Mouse (Mus musculus) testis, adult 2 months (tissue): ENCODE data around the gene Rab28. TPM values are rescaled to one million over a fixed set of nuclear protein-coding genes. Genes with fewer than 3 reads are reported as not detected.

Source experiments
- H3K27ac ChIP-seq: fragments of 200-500 bp; 2 replicates; pipeline ENCODE4 v1.5.1; 2012; ENCODE audit warnings: low read depth, low read length; ENCODE audit not compliant: control insufficient read depth, insufficient read depth
- H3K27me3 ChIP-seq: fragments of 200-500 bp; 2 replicates; pipeline ENCODE4 v1.6.1; 2012; ENCODE audit warnings: mild to moderate bottlenecking, low read length, moderate library complexity; ENCODE audit not compliant: control insufficient read depth, insufficient read depth
- H3K36me3 ChIP-seq: fragments of 200-500 bp; 2 replicates; pipeline ENCODE4 v1.6.1; 2012; ENCODE audit warnings: mild to moderate bottlenecking, low read length; ENCODE audit not compliant: control insufficient read depth, insufficient read depth
- H3K4me1 ChIP-seq: fragments of 200-500 bp; 2 replicates; pipeline ENCODE4 v1.6.1; 2012; ENCODE audit warnings: low read length; ENCODE audit not compliant: control insufficient read depth, insufficient read depth
- H3K4me3 ChIP-seq: fragments of 200-500 bp; 2 replicates; pipeline ENCODE4 v1.5.1; 2012; ENCODE audit warnings: low read depth, mild to moderate bottlenecking, low read length, moderate library complexity, mixed read lengths; ENCODE audit not compliant: control insufficient read depth
- POLR2A ChIP-seq: fragments of 200-500 bp; IDR thresholded peaks from 2 replicates; pipeline ENCODE4 v1.6.1; 2012; ENCODE audit warnings: low read depth, mild to moderate bottlenecking, inconsistent platforms, low read length, moderate library complexity; ENCODE audit not compliant: control insufficient read depth
- polyA plus RNA-seq: library from polyadenylated mRNA; depleted of rRNA; stranded (reverse); fragments of >200 nt; gene quantifications from 2 replicates; pipeline ENCODE4 v1.2.3, GENCODE M21; 2012; rRNA removed

Rab28 gene
- polyA plus RNA-seq, 1 experiment, result 45.9 TPM

GRCm38 (mm10) chr5:41578051-41578450 is 129.9 kb downstream of the Rab28 start:
- no peaks in the 10 kb centered on the region for H3K36me3 ChIP-seq
- H3K27ac ChIP-seq, result no peak overlapping the region
- no peaks in the 10 kb centered on the region for H3K27me3 ChIP-seq
- H3K4me3 ChIP-seq, result no peak overlapping the region
- TF ChIP-seq POLR2A, result no peak
- H3K4me1 ChIP-seq, result no peaks in the 10 kb centered on the region

Other genes with a start within 250 kb of the Rab28 start
- not detected in 2 replicates for gene Nkx3-2, start 56.3 kb upstream of the Rab28 start, polyA plus RNA-seq
- gene Bod1l, start 136.2 kb upstream of the Rab28 start, polyA plus RNA-seq, result 3.7 and 4.7 TPM in 2 replicates